Mouse (Mus musculus): ENCODE results near the gene Gm20388.

- TF ChIP-seq CTCF (IDR thresholded peaks at IDR 0.05; ENCODE audit: low read depth, low read length) (no peak), GATA1 (IDR thresholded peaks at IDR 0.05; ENCODE audit: borderline replicate concordance, low read length) (no peak)
Measured at GRCm38 (mm10) chr8:122735110-122735509, 2824.5 kb downstream of the Gm20388 start.

All from G1E (cell line).